Mouse (Mus musculus) heart, embryonic 16.5 days (tissue): ENCODE data around the gene Ift122. TPM values are rescaled to one million over a fixed set of nuclear protein-coding genes. Genes with fewer than 3 reads are reported as not detected.
A peak's percentile ranks its signal among the peaks of the same experiment; 100 is the strongest.

Source experiments
- ATAC-seq: fragments of 200-750 bp; cut with Nextera tagmentation; replicated peaks from 2 replicates; pipeline ENCODE4 v1.8.0; 2017; ENCODE audit warnings: moderate number of reproducible peaks; ENCODE audit not compliant: insufficient read depth, low FRiP score; ENCODE audit errors: extremely low read depth
- H3K27ac ChIP-seq: fragments of 300-500 bp; sonication (generic); 2 replicates; pipeline ENCODE4 v1.5.1; 2014; ENCODE audit warnings: mild to moderate bottlenecking, low read length, control low read depth, moderate library complexity
- H3K27me3 ChIP-seq: fragments of 300-500 bp; sonication (generic); 2 replicates; pipeline ENCODE4 v1.6.1; 2014; ENCODE audit warnings: low read length, mixed read lengths; ENCODE audit not compliant: control insufficient read depth, insufficient read depth
- H3K36me3 ChIP-seq: fragments of 300-500 bp; sonication (generic); 2 replicates; pipeline ENCODE4 v1.6.1; 2014; ENCODE audit not compliant: control insufficient read depth, insufficient read depth
- H3K4me1 ChIP-seq: fragments of 300-500 bp; sonication (generic); 2 replicates; pipeline ENCODE4 v1.6.1; 2014; ENCODE audit warnings: low read length, mixed read lengths; ENCODE audit not compliant: control insufficient read depth, insufficient read depth
- H3K4me2 ChIP-seq: fragments of 300-500 bp; sonication (generic); 2 replicates; pipeline ENCODE4 v1.6.1; 2014; ENCODE audit warnings: low read depth, mild to moderate bottlenecking, control low read depth, low read length
- H3K4me3 ChIP-seq: fragments of 300-500 bp; sonication (generic); 2 replicates; pipeline ENCODE4 v1.5.1; 2014; ENCODE audit warnings: mild to moderate bottlenecking, control low read depth, low read length
- H3K9ac ChIP-seq: fragments of 300-500 bp; sonication (generic); 2 replicates; pipeline ENCODE4 v1.6.1; 2014; ENCODE audit warnings: low read length, control low read depth
- H3K9me3 ChIP-seq: fragments of 300-500 bp; sonication (generic); replicated peaks from 2 replicates; pipeline ENCODE4 v1.6.1; 2016; ENCODE audit warnings: low read length; ENCODE audit not compliant: control insufficient read depth
- WGBS: fragments of 180-500 bp; shearing (Covaris S2); extraction: QIAGEN DNeasy Blood & Tissue Kit; methylation state at CpG from one replicate; pipeline ENCODE4 v1.1.7; 2014; 5-methylcytosine and 5-hydroxymethylcytosine counted together
- polyA plus RNA-seq: library from polyadenylated mRNA; unstranded; fragments of >200 nt; fragmentation: Nextera tagmentation; extraction: Ambion mirVana; gene quantifications from 2 replicates; pipeline ENCODE4 v1.2.1, GENCODE M21; 2015

The Ift122 gene
- 21.4 and 23.0 TPM in 2 replicates for polyA plus RNA-seq

DNA sequence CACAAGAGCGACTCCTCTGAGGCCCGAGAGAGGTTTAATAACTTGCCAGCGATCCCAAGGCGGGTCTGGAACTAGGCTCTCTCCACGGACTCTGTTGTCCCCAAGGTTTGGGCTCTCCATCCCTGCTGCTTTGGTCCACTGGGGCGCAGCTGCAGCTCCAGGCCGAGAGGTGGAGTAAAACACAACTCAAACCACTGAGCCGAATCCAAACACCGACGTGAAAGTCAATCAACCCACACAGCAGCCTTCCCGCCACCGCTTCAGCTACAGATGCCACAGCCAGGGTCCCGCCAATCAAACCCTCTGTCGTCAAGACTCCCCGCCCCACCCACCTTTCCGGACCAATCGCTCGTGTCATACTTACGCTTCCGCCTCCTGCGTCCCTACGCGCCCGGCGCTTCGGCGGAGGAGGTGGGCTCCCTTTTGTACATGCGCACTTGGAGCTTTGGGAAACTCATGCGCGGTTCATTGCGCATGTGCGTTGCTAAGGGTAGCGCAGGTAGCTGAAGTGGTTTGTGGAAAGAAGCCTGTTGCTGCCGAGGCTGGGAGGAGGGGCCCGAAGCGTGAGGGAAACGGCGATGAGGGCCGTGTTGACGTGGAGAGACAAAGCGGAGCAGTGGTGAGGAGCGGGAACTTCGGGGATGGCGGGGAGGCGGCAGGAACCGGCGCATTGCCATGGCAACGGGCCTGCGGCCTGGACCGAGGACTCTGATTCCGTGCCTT is at the start of gene Ift122, which contains the start of gene Mbd4:
Gene Ift122 (plus strand): TSS at position 380 of the 723 bp plus-strand sequence.
Gene Mbd4 (minus strand): TSS at position 281 of the 723 bp plus-strand sequence.
- H3K4me3 ChIP-seq = peak within 1 kb of the TSS; percentile 73
- H3K9me3 ChIP-seq = no peaks in the 10 kb centered on the region
- peak within 1 kb of the TSS; percentile 77 for H3K4me2 ChIP-seq
- no peaks in the 10 kb centered on the region for H3K27me3 ChIP-seq
- H3K36me3 ChIP-seq = 0 out of 2 replicates have a peak, but pooled peaks cover 2% of the 10 kb centered on the region
- peak within 1 kb of the TSS; percentile 76 for H3K9ac ChIP-seq
- H3K4me1 ChIP-seq = peaks cover 29% of the 10 kb centered on the region
- WGBS = under 1% methylated on average over 51 of the region's 51 CpGs
- peak; percentile 97 for ATAC-seq
- peak within 1 kb of the TSS; percentile 89 for H3K27ac ChIP-seq

GRCm38 (mm10) chr6:115803541-115804382 is 49.5 kb upstream of the Ift122 start:
- H3K36me3 ChIP-seq = peaks cover 72% of the 10 kb centered on the region
- H3K4me3 ChIP-seq = no peak overlapping the region
- H3K4me2 ChIP-seq = no peak overlapping the region
- H3K27ac ChIP-seq = peak overlapping the region; percentile 23; the same call in 1 of the 2 replicates
- ATAC-seq = peak; percentile 38
- no peaks in the 10 kb centered on the region for H3K27me3 ChIP-seq
- H3K9ac ChIP-seq = no peak overlapping the region
- 44% methylated on average over 16 of the region's 16 CpGs for WGBS
- no peaks in the 10 kb centered on the region for H3K9me3 ChIP-seq
- peaks cover 20% of the 10 kb centered on the region for H3K4me1 ChIP-seq

- Histone ChIP-seq H3K4me2 (no peak overlapping the region), H3K9ac (no peak overlapping the region), H3K27me3 (no peaks in the 10 kb centered on the region), H3K9me3 (no peaks in the 10 kb centered on the region), H3K4me1 (peaks cover 20% of the 10 kb centered on the region), H3K36me3 (peaks cover 63% of the 10 kb centered on the region), H3K4me3 (no peak overlapping the region), H3K27ac (no peak overlapping the region)
- WGBS = 66% methylated on average over 10 of the region's 10 CpGs
- no peak for ATAC-seq
These were observed 48.7 kb upstream of the Ift122 start for GRCm38 (mm10) chr6:115804432-115805192.

GRCm38 (mm10) chr6:115807464-115808195 is 45.6 kb upstream of the Ift122 start:
- 2% methylated on average over 15 of the region's 15 CpGs for WGBS
- Histone ChIP-seq H3K9me3 (no peaks in the 10 kb centered on the region), H3K36me3 (peaks cover 42% of the 10 kb centered on the region), H3K9ac (peak overlapping the region; percentile 100), H3K4me2 (peak overlapping the region; percentile 95), H3K27me3 (no peaks in the 10 kb centered on the region), H3K4me1 (peaks cover 20% of the 10 kb centered on the region), H3K27ac (peak overlapping the region; percentile 93), H3K4me3 (peak overlapping the region; percentile 100)
- no peak for ATAC-seq

GRCm38 (mm10) chr6:115808196-115808487 is 45.1 kb upstream of the Ift122 start:
- Histone ChIP-seq H3K9ac (peak overlapping the region; percentile 100), H3K27me3 (no peaks in the 10 kb centered on the region), H3K9me3 (no peaks in the 10 kb centered on the region), H3K4me2 (peak overlapping the region; percentile 95), H3K27ac (peak overlapping the region; percentile 93), H3K4me1 (peaks cover 20% of the 10 kb centered on the region), H3K36me3 (peaks cover 37% of the 10 kb centered on the region), H3K4me3 (peak overlapping the region; percentile 100)
- ATAC-seq = no peak
- WGBS = under 1% methylated on average over 22 of the region's 22 CpGs

DNA sequence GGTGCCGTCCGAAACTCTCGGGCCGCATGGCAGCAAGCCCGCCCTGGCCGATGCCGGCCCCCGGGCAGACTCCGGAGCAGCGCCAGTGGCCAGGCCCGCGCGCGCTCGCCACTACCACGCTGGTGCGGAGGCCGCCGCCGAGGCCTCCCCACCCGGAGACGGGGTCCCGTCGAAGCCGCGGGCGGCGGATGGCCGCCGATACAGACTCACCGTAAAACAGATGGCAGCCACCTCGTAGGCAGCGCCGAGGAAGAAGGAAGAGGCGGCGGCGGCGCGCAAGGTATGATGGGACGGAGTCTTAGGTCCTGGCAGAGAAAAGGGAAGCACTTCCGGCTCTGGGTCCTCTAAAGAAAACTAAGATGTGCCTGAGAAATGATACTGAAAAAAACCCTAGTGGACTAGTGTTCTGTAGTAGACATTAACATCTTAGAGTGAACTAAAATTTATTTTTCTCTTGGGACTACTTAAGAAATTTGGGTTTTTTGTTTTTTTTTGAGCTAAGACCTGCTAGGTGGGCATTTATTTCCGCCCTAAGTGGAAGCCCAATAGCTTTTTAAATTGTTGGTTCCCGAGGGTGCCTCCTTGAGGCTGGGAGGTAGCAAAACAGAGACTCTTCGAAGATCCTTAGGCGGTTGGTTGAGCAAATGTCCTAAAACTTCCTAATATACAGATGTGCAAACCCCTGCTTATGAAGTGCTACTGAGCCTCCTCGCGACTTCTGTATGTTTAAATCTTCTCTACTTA is 44.6 kb upstream of the Ift122 start, which contains the start of gene Rpl32:
Gene Rpl32 (minus strand): TSS at position 260 of the 744 bp plus-strand sequence.
- H3K4me2 ChIP-seq = peak within 1 kb of the TSS; percentile 95
- H3K9ac ChIP-seq = peak within 1 kb of the TSS; percentile 100
- WGBS = under 1% methylated on average over 47 of the region's 47 CpGs
- H3K4me1 ChIP-seq = peaks cover 22% of the 10 kb centered on the region
- H3K9me3 ChIP-seq = no peaks in the 10 kb centered on the region
- peak within 1 kb of the TSS; percentile 93 for H3K27ac ChIP-seq
- H3K36me3 ChIP-seq = peaks cover 34% of the 10 kb centered on the region
- H3K4me3 ChIP-seq = peak within 1 kb of the TSS; percentile 100
- no peaks in the 10 kb centered on the region for H3K27me3 ChIP-seq
- ATAC-seq = peak; percentile 81

DNA sequence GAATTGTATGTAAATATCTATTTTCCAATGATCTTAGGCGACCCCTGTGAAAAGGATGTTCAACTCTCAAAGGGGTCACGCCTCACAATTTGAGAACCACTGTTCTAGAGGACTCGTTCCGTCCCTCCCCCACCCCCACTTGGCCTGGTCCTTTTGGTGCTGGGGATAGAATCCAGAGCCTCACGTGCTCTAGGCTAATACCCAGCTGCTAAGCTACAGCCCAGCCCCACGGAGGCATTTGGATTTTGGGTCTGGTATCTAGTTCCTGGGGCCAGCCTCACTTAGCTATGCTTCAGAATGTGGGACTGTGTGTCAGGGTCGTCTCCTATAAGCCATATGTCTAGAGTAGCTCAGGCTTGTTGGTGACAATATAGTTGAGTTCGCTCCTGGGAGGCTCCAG is 41.7 kb upstream of the Ift122 start:
- H3K36me3 ChIP-seq = peaks cover 6% of the 10 kb centered on the region
- no peak overlapping the region for H3K9ac ChIP-seq
- 59% methylated on average over 8 of the region's 8 CpGs for WGBS
- no peak overlapping the region for H3K4me3 ChIP-seq
- H3K4me2 ChIP-seq = no peak overlapping the region
- H3K27me3 ChIP-seq = no peaks in the 10 kb centered on the region
- no peak for ATAC-seq
- no peaks in the 10 kb centered on the region for H3K9me3 ChIP-seq
- no peak overlapping the region for H3K27ac ChIP-seq
- H3K4me1 ChIP-seq = peaks cover 19% of the 10 kb centered on the region

- H3K9ac ChIP-seq = no peak overlapping the region
- WGBS = 23% methylated on average over 4 of the region's 4 CpGs
- ATAC-seq = peak; percentile 42; the same call in 1 of the 2 replicates
These were observed 39.2 kb upstream of the Ift122 start for GRCm38 (mm10) chr6:115814104-115814503.

More at GRCm38 (mm10) chr6:115814104-115814503, 39.2 kb upstream of the Ift122 start:
- Histone ChIP-seq H3K36me3 (no peaks in the 10 kb centered on the region), H3K27ac (no peak overlapping the region), H3K4me2 (no peak overlapping the region), H3K4me3 (no peak overlapping the region), H3K27me3 (no peaks in the 10 kb centered on the region), H3K4me1 (peaks cover 9% of the 10 kb centered on the region; the same call in 1 of the 2 replicates), H3K9me3 (no peaks in the 10 kb centered on the region)
